Mouse (Mus musculus): Measurements from ENCODE around the gene Vmn1r20.
A peak's percentile ranks its signal among the peaks of the same experiment; 100 is the strongest.
"Not testable (repeated sequence)": the region's sequence is repeated elsewhere in the genome, so short reads cannot be mapped to it uniquely, and the experiment has no call there.

The Vmn1r20 gene

DNA sequence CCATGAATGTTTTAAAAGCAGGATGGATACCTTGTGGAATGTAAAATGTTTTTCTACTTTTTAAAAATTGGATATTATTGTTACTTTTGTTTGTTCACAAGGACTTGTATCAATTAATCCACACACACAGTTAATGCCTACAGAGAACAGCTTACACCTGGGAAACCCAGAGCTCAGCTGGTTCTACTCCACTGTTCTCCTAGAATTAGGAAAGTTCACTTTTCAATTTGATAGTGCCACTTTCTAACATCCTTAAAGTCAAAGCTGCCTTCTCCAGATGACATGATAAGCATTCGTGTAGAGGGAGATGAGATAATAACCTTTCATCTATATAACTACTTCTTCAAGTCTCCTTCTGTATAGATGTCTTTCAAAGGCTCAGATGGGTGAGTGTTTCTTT lies at the start of gene Vmn1r20:
Gene Vmn1r20, plus strand, starts transcription at position 301 of the 400 bp plus-strand sequence.
- DNase-seq (ENCODE audit: low read depth): no peak

DNA sequence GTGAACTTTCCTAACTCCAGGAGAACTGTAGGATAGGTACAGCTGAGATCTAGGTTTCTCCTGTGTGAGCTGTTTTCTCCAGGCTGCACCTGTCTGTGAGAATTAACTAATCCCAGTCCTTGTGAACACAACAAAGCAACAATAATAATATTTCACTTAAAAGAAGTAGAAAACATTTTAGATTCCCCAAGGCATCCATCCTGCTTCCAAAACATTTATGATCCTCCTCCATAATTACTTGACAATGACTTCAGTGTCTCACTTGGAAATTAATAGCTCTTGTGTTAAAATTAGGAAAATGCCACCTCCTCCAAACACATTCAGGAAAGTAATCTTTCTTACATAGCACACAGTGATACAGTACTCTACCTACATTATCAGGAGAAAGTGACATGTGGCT lies 33.0 kb upstream of the Vmn1r20 start, which contains the start of gene Vmn1r18:
Gene Vmn1r18, minus strand, starts transcription at position 101 of the 400 bp plus-strand sequence.
- DNase-seq (ENCODE audit: low read depth): no peak

DNA sequence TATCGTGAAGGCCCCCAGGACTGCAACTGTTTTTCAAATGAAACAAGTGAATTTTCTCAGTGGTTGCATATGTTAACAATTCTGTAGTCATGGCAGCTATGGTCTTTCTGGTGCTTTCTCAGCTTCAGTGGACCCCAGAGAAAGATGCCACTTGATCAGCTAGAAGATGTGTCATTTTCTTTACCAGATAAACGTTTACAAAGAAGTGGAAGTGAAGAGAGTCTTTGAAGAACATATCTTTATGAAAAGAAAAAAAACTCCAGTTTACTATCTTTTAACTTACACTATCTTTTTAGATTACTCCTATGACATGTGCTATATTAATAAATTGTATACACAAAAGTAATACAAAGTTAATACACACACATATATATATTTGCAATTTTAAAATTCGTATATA lies 25.2 kb upstream of the Vmn1r20 start, which contains the start of gene Vmn1r19:
Gene Vmn1r19, plus strand, starts transcription at position 301 of the 400 bp plus-strand sequence.
- not testable (repeated sequence) for DNase-seq (ENCODE audit: low read depth)

DNA sequence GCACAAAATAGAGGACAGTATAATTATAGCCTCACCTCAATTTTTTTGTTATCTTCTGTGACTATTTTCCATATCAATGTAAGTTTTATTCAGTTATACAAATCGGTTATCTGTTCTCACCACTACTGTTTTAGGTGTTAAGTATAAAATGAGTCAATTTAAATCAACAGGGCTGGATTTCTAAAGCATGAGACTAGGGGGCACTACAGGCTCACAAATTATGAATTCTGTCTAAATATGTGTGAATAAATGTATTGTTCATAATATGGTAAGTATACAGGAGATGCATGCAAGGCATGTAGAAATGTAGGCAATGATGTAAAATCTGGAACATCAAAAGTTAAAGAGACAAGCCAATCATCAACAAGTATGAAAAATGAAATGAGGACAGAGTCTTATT lies 2.5 kb downstream of the Vmn1r20 start:
- DNase-seq (ENCODE audit: low read depth): peak; percentile 50

DNA sequence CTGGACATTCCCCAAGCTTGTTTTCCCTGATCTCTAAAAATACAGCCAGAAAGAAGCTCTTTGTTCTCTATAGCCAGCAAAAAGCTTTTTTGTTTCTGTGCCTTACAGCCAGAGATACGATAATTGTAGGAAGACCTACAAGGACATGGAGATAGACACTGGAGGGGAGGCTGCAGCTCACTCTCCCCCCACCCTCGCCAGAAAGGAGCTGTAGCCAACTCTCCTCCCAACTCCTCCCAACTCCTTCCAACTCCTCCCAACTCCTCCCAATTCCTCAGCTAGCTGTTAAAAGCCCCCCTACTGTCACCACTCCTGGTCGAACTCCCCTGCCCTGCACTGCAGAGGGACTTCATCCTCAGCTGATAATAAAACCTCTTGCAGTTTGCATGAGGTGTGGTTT lies 39.4 kb downstream of the Vmn1r20 start:
- not testable (repeated sequence) for DNase-seq (ENCODE audit: low read depth)

Data from NIH3T3 (cell line).